Mouse (Mus musculus): Measurements from ENCODE around the gene Galnt12.

DNA sequence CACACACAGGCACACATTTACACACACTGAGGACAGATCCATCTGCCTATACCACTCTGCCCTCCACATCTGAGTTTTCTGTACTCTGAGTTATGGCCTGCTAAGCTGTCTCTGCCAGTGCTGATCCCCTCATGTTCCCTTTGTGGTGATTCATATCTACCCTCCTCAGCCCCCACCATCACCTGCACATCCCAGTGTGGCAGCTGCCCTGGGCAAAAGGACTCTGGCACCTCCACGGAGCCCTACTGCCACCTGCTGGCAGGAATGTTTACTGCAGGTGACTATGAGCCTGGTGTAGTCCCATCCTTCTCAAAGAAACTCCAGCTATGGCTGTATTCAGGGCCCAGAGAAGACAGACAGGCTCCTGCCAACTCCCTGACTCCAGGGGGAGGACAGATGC, 41.5 kb upstream of the Galnt12 start:
- TF ChIP-seq E2F4 (IDR thresholded peaks at IDR 0.05; ENCODE audit: borderline replicate concordance, low read depth, low read length) (no peak), CTCF (IDR thresholded peaks at IDR 0.05 in 2 of 3, conservative IDR thresholded peaks at IDR 0.05 in 1 of 3; ENCODE audit: control insufficient read depth in 1 of 3, insufficient read depth in 1 of 3, low read depth in 2 of 3, low read length in 3 of 3, poor library complexity in 1 of 3, severe bottlenecking in 1 of 3) (peak; percentile 76 to 92 (median 81)), POLR2AphosphoS5 (IDR thresholded peaks at IDR 0.05; ENCODE audit: borderline replicate concordance, low read depth, low read length) (no peak), MAX (IDR thresholded peaks at IDR 0.05; ENCODE audit: low read length) (no peak)
